Mouse (Mus musculus): Measurements from ENCODE around the gene Arhgap19.
"Not testable (repeated sequence)": the region's sequence is repeated elsewhere in the genome, so short reads cannot be mapped to it uniquely, and the experiment has no call there.

Gene Arhgap19

DNA sequence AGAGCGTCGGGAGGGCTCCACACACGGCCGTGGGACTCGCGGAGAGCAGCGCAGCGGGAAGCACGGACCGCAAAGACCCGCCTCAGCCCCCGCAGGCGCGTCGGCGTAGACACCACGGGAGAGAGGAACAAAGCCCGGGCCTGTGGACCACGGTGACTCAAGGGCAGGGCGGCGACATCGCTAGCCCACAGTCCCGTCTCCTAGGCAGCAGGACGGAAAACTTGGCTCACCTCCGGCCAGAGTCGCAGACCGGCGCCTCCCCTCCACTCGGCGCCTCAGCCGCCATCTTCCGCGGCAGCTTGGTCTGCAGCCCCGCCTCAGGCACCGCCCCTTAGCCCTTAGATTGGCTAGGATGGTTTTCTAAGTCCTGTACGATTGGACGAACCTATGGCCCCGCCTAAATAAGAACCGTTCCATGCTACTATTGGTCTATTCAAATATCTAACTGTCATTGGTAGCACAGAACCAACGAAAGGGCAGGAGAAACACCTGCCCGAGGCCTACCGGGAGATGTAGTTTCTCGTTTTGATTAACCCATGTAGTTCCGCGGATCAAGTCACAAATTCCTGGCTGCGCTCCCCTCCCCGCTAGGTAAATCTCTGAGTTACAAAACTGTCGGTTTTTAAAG is at the start of gene Arhgap19:
TSS of gene Arhgap19 (minus strand) at position 306 of the 628 bp plus-strand sequence.
- DNase-seq (ENCODE audit: low read depth, low spot score): peak; percentile 94

DNA sequence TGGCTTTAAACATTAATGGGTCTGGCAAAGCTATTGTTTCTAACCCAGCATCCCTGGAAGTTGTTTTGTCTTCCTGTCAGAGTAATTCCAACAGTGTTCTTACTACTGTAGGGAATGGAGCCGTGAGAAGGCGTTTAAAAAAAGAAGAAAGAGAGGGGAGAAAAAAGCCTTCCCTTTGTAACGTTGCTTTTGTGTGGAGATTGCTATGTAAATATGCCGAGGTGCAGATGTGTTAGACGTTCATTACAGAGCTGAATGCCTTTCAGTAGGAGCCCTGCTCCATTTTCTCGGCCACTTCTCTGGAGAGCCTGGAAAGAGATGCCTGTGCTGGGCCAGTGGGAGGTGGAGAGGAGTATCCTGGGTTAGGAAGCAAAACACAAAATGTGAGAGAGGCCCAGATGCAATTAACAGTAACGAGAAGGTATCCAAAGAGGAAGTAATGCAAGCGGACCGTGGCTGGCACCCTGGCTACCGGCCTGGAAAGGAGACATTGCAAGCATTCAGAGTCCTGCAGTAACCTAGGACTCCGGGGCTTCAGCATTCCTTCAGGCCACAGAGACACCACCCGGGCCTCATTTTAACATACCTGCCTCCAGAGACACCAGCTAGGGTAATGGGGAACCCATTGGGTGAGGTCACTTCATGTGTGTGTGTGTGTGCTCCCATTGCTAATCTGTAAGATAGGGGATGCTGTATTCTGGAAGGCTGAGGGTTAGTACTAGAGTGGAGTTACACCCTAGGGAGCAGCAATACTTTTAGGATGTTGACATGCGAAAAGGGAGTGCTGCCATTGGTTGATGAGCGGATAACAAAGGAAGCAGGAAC is 49.1 kb upstream of the Arhgap19 start:
- DNase-seq (ENCODE audit: low read depth, low spot score): no peak

DNA sequence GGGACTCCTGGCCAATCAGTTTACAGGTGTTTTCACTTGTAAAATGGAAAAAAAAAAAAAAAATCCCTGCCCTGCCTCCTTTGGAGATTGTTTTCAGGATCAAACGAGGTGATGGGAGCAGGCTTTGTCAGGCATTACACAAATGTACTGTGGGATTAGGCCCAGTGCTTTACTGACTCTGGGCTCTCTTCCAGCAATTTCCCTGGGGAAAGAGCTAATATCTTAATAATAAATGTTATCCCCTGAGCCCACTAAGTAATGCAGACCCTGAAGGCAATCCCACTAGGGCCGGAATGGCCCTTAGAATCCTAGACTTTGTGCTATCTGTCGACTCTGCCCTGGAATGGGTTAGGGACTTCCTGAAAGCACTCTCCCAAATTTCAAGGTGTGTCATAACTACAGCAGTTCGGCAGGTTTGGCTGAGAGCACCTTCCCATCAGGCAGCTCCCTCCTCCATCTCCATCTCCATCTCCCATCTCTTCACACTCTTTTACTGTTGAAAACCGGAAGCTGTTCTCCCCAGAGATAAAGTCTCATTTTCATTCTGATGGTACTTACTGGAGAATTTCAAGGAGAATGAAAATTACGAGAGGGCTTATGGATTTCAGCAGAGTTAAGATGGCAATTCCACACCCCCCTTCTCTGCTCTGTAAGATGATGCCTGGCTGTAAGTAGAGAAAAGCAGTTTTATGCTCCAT is 48.3 kb upstream of the Arhgap19 start:
- no peak for DNase-seq (ENCODE audit: low read depth, low spot score)

DNA sequence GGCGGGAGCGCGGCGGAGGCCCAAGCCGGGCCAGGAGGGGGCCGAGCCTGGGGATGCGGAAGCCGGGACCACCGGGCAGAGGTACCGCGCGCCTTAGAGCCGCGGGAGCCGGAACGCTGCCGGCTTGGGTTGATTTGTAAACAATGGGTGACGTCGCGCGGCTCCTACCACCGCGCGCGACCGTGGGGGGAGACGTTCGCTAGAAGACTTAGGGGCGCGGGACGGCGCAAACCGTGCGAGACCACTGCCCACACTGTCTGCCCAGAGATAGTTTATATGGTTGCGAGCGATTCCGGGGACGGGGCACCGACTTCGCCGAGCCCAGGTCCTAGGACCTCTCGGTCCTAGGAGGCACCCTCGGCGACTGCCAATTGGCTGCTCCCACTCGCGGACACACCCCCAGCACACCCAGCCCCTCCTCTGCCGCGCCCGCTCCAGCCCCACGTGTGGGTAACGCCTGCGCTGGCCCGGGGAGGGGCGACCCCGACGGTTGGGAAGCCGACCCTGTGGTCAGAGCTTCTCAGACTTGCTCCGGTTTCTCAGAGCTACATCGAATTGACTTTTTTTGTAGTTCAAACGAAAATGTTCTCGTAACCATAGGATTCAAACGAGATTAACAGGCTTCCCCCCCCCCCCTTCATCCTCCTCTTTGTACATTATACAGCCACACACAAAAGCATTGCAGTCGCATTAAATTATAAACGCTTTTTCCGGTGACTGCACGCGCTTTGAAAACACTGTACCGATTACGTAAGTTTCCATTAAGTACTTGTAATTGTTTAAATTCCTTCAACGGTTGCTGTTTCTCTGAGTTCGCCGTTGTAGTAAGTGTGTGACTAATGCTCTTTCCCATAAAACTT is 46.4 kb upstream of the Arhgap19 start, which contains the start of gene Frat2:
TSS of gene Frat2 (minus strand) at position 141 of the 860 bp plus-strand sequence.
- DNase-seq (ENCODE audit: low read depth, low spot score): peak; percentile 81

DNA sequence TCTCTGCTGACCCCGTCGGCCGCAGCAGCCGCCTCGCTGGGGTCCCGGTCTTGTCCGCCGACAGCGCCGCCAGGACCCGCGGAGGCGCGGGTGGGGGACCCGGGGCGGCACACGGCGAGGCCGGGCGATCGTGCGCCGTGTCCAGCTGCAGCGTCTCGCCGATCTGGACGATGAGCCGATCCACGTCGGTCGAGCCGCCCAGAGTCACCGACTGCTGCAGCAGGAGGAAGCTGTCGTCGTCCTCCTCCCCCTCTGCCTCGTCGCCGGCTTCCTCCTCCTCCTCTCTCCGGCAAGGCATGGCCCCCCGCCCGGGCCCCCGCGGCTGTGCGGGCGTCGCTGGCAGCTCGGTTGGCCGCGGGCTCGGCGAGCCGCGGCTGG is 45.8 kb upstream of the Arhgap19 start:
- not testable (repeated sequence) for DNase-seq (ENCODE audit: low read depth, low spot score)

DNA sequence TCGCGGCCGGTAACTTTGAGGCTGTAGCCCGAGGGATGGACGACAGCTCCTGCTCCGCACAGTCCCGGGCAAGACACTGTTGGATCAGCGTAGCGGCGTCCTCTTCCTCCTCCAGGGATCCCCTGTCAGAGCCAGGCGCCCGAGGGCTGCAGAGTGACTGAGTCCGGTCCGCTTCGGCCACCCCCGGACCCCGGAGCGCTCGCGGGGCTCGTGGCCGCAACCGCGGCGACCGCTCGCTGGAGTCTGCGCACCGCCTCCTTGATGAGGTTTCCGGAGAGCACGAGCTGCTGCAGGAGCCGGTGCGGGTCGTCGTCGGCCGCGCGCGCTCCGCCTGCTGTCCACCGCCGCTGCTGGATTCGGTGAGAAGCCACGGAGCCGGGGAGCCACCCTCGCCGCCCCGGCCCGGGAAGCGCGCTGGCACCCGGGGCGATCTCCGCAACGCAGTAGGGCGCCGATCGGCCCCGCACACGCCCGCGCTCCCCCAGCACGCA is 45.3 kb upstream of the Arhgap19 start:
- DNase-seq (ENCODE audit: low read depth, low spot score): no peak

DNA sequence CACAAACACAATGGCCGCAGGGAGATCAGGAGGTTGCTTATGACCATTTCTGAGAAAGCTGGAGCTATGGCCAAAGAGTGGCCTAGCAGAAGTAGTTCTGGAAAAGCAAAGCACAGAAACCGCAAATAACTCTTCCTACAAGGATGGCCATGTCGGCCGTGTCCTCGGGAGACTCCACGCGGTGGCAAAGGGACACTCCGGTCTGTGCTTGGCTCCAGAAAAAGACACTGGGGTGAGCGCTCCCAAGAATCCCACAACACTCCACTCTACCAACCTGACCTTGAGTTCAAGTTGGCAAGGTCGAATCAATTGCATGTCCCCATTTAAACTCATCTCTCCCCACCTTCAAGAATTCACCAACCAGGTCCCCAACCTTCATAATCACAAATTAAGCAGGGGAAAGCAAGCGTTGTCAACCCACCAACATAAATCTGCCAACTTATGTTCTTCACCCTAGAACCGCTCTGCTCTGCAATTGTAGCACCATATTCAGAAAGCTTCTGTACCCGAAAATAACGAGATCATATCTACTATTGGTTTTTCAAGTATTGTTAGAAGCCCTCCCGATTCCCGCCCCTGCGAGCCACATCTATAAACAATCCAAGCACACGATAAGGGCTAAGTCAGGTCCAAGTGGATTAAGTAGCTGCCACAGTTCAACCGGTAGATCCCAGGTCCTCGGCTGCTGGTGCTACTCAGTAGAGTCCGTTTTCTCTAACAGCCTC is 44.7 kb upstream of the Arhgap19 start:
- no peak for DNase-seq (ENCODE audit: low read depth, low spot score)

DNA sequence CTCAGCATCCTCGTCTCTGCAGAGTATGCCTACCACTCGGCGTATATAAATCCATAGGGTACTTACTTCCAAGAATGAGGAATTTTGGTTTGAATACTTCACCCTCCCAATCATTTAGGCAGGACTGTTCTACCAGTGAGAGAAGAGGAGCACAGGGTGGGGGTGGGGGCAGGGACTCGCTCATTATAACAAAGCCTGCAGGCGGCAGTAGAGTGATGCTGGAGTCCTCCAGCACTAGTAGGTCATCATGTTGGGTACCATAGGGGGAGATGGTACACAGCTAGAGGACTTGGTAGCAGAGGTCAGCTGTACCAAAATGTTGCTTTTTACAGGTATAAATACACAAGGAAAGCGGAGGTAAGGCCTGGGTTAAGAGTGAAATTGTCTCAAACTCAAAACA is 42.5 kb upstream of the Arhgap19 start:
- no peak for DNase-seq (ENCODE audit: low read depth, low spot score)

DNA sequence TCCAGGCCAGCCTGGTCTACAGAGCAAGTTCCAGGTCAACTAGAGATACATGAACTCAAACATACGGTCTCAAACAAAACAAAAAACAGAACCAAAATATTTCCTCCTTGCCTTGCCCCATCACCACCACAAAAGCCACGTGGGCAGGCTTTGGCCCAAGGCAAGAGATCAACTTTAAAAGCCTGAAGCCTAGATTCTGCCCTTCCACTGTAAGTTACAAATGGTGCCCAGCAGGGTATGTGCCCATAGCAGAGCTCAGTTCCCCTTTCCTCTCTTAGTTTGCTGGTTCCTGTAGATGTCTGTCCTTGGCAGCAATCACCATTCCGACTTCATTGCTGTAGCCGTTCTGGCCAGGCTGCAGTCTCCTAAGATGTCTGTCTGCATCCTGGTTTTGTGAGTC is 40.9 kb upstream of the Arhgap19 start:
- no peak for DNase-seq (ENCODE audit: low read depth, low spot score)

DNA sequence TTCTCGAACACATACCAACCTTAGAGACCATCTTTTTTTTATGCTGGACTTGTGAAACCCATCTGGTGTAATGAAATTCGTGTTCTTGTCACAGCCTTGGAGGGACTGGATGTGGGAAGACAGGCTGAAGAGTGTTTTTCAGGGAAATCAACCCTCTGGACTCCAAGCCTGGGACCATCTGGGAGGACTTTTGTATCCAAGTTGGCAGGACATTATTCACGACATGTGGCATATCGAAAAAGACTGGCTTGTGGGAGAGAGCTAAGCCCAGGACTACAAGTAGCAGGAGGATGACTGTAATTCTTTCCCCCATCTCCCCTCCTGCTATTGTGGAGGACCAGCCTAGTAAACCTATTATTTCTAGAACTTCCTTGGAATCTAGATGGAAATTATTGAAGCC is 40.3 kb upstream of the Arhgap19 start:
- no peak for DNase-seq (ENCODE audit: low read depth, low spot score)

DNA sequence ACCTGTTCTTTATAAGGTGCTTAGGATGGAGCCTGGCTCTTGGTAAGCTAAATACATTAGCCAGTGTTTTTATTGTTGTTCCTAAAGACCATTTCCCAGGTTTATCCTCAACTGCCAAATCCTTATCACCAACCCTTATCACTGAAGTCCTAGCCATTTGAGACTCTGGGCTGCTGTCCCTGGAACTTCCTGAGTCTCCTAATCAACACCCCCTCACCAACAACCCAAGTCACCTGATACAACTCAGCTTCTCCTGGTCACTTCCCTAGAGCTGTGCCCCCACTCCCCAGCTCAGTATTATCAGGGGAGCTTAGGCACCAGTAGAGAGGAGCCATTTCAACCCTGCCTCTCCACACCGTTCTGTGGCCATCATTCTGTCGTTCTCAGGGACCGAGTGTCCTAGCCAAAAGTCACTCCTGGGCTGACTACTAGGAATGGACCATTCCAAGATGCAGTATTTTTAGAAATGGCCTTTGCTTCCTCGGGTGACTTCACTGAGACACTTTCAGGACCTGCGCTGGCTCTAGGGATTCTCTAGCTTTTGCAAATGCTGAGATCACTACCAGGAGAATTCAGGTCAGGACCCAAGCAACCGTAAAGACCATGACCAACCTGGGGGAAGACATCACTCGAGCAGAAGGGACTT is 39.4 kb upstream of the Arhgap19 start:
- no peak for DNase-seq (ENCODE audit: low read depth, low spot score)

DNA sequence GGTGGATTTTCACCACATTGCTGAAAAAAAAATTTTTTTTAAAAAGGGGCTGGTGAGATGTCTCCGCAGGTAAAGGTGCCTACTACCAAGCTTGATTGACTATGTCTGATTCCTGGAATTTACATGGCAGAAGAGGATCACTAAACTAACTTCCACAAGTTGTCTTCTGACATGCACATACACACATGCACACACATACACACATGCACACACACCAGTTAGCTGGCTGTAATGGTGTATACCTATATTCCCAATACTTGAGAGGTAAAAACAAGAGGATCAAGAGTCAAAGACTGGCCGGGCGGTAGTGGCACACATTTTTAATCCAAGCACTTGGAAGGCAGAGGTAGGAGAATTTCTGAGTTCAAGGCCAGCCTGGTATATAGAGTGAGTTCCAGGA is 37.8 kb upstream of the Arhgap19 start:
- DNase-seq (ENCODE audit: low read depth, low spot score): no peak

DNA sequence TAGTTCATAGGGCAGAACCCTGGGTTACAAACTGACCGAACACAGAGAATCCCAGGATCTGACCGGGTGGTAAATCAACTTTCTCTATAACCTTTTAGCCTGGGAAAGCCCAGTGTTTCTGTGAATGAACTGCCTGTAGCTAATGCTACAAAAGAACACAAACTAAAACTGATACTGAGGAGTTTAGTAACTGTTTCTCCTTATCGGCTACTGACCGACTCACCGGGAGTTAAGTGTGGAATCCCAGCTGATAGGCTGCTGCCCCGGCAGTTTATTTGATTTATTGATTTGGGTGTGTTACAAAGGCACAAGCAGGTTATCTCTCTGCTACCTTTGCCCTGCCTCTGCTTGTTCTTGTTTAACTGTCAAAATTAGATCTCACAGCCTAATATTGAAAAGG is 37.0 kb upstream of the Arhgap19 start:
- no peak for DNase-seq (ENCODE audit: low read depth, low spot score)

DNA sequence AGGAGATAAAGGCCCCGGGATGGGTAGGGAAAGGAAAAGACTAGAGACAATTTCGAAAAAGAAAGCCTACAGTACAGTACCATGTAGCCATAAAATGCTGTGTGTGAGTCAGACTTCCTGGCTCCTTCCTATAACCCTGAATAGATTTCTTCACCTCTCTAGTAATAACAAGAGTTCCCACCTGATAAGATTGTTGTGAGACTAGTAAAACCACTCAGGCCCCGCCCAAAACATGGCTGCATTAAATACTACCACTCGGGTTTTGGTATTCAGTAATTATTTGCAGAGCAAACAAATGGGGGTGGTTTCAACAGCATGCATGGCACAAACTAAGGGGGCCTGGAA is 36.0 kb upstream of the Arhgap19 start:
- DNase-seq (ENCODE audit: low read depth, low spot score): no peak

DNA sequence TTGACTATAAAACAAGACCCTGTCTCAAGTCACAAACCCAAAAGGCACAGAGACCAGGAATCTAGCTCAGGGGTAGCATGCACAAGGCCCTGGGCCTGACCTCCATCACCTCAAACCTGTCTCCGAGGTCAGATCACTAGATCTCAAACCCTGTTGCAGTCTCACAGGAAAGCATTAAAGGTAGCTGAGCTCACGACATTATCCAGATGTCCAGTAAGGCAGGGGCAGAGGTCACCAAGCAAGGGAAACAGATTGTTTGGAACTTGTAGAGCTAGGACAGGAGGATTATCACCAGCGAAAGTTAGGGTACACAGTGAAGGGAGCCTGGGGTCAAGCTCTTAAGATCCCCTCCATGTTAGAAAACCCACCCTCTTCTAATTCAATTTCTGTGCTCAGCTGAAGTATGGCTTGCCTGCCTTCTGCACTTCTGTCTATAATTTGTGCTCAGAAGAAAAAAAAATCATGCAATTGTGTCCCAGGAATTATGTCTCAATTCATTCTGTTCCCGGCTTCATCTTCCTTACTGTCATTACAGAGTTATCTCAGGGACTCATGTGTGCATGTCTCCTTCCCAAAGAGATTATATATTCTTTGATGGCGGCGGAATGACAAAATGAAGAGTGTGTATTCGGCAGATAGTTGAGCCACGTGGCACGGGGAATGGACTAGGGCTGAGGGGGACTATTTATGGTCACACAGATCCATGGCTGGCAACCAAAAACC is 35.5 kb upstream of the Arhgap19 start:
- DNase-seq (ENCODE audit: low read depth, low spot score): no peak

DNA sequence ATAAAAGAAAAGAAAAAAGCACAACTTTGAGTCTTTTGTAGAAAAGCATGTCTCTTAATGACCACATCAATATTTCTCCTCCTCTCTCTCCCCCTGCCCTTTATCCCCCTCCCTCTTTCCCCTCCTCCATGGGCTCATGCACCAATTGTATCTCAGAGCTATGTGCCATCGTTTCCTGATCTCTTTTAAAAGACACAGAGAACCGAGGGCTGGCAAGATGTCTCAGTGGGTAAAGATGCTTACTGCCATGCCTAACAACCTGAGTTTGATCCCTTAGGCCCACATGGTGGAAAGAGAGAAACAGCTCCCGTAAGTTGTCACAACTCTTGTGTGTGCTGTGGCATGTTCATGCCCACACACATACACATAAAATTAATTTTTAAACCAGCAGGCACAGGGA is 34.9 kb upstream of the Arhgap19 start:
- no peak for DNase-seq (ENCODE audit: low read depth, low spot score)

DNA sequence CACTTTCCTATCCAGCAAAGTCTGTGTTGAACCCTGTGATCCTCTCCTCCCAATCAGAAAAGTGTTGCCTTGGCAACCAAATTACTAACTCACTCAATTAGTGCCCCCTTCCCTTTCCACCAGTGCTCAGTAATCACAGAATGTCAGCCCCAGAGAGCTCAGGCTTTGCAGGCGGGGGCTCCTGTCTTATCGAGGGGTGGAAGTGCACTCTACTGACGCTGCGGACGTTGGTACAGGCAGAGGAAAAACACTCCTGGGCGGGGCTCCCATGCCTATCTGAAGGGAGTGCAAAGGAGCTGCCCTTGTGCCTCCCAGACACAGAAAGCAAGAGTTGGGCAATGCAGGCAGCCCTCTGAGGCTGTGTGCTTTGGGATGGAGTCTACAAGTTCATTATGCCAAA is 34.0 kb upstream of the Arhgap19 start:
- no peak for DNase-seq (ENCODE audit: low read depth, low spot score)

DNA sequence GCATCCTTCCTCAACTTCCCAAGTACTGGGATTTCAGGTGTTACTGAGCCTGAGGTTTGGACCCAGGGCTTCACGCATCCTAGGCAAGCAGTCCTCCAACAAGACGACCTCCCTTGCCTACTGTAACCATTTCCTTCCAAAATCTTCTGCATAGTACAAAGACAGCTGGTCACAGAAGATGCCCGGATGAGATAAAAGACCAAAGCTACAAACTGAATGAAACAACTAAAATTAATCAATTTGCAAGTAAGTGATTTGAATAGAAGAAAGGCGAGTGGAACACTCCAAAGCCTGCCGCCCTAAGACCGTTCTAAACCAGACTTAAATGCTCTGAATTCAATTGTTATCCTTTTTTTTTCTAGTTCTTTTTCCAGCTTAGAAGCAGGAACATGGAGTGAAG is 33.6 kb upstream of the Arhgap19 start:
- no peak for DNase-seq (ENCODE audit: low read depth, low spot score)

DNA sequence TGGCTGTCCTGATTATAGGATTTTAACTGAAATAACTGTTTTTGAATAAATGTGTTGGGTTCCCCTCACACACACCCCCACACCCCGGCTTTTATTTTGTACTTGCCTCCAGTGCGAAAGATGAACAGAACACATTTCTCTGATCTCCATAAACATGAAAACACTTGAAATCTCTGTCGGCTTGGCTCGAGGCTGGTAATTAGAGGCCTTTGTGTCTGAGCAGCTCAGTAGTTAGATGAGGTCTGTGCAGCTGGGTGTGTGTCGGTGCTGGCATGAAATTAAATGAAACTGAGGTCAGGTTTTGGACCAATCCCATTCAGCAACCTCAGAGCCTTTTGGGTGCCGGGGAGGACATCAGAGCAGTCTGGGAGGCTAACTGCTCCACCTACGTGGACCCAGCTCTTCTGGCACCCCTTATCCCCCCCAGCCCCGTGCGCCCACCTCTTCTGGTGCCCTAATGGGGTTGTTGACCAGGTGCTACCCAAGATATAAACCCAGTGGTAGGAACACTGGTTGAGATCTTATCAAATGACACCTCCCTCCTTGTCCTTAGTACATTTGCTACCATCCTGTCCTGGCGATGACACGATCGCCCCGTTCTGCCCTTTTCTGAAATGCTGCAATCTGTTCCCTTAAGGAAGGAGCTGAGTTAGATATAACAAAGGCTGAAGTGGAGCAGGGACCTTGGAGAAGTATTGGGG is 30.8 kb upstream of the Arhgap19 start:
- no peak for DNase-seq (ENCODE audit: low read depth, low spot score)
